Mouse (Mus musculus): ENCODE results near the gene Trim47. TPM values are rescaled to one million over a fixed set of nuclear protein-coding genes. Genes with fewer than 3 reads are reported as not detected.
"Not testable (repeated sequence)": the region's sequence is repeated elsewhere in the genome, so short reads cannot be mapped to it uniquely, and the experiment has no call there.

Trim47 gene
- total RNA-seq, 1 experiment from 2014 or later = 21.3 TPM

- no peak for ATAC-seq (replicated peaks in 1 of 2; ENCODE audit: insufficient read depth in 1 of 2, low FRiP score in 2 of 2, low TSS enrichment in 1 of 2, low read depth in 1 of 2, poor library complexity in 2 of 2, severe bottlenecking in 2 of 2)
Measured at GRCm38 (mm10) chr11:116143468-116143867, 16.5 kb upstream of the Trim47 start.

GRCm38 (mm10) chr11:116142211-116142991 lies 15.4 kb upstream of the Trim47 start:
- ATAC-seq (replicated peaks in 1 of 2; ENCODE audit: insufficient read depth in 1 of 2, low FRiP score in 2 of 2, low TSS enrichment in 1 of 2, low read depth in 1 of 2, poor library complexity in 2 of 2, severe bottlenecking in 2 of 2) = no peak

GRCm38 (mm10) chr11:116138468-116139138 lies 11.6 kb upstream of the Trim47 start, which contains the start of gene Mrpl38:
Mrpl38 (minus strand) TSS chr11:116138868.
- peak; percentile 90 to 96 for ATAC-seq (replicated peaks in 1 of 2; ENCODE audit: insufficient read depth in 1 of 2, low FRiP score in 2 of 2, low TSS enrichment in 1 of 2, low read depth in 1 of 2, poor library complexity in 2 of 2, severe bottlenecking in 2 of 2)

GRCm38 (mm10) chr11:116138096-116138467 lies 11.1 kb upstream of the Trim47 start:
- no peak for ATAC-seq (replicated peaks in 1 of 2; ENCODE audit: insufficient read depth in 1 of 2, low FRiP score in 2 of 2, low TSS enrichment in 1 of 2, low read depth in 1 of 2, poor library complexity in 2 of 2, severe bottlenecking in 2 of 2)

GRCm38 (mm10) chr11:116134171-116134570 lies 7.2 kb upstream of the Trim47 start:
- ATAC-seq (replicated peaks in 1 of 2; ENCODE audit: insufficient read depth in 1 of 2, low FRiP score in 2 of 2, low TSS enrichment in 1 of 2, low read depth in 1 of 2, poor library complexity in 2 of 2, severe bottlenecking in 2 of 2) = no peak

- ATAC-seq (replicated peaks in 1 of 2; ENCODE audit: insufficient read depth in 1 of 2, low FRiP score in 2 of 2, low TSS enrichment in 1 of 2, low read depth in 1 of 2, poor library complexity in 2 of 2, severe bottlenecking in 2 of 2) = no peak
Measured at GRCm38 (mm10) chr11:116133497-116133896, 6.5 kb upstream of the Trim47 start.

GRCm38 (mm10) chr11:116132366-116133333 lies 5.6 kb upstream of the Trim47 start:
- ATAC-seq (replicated peaks in 1 of 2; ENCODE audit: insufficient read depth in 1 of 2, low FRiP score in 2 of 2, low TSS enrichment in 1 of 2, low read depth in 1 of 2, poor library complexity in 2 of 2, severe bottlenecking in 2 of 2) = no peak

GRCm38 (mm10) chr11:116131349-116132170 lies 4.5 kb upstream of the Trim47 start:
- ATAC-seq (replicated peaks in 1 of 2; ENCODE audit: insufficient read depth in 1 of 2, low FRiP score in 2 of 2, low TSS enrichment in 1 of 2, low read depth in 1 of 2, poor library complexity in 2 of 2, severe bottlenecking in 2 of 2) = no peak

GRCm38 (mm10) chr11:116130488-116131205 lies 3.6 kb upstream of the Trim47 start, which contains the start of gene Trim65:
Trim65 (minus strand) TSS chr11:116131128.
- peak; percentile 63 to 69 for ATAC-seq (replicated peaks in 1 of 2; ENCODE audit: insufficient read depth in 1 of 2, low FRiP score in 2 of 2, low TSS enrichment in 1 of 2, low read depth in 1 of 2, poor library complexity in 2 of 2, severe bottlenecking in 2 of 2)

GRCm38 (mm10) chr11:116129993-116130487 lies 3.0 kb upstream of the Trim47 start:
- peak; percentile 34 to 57; a peak in 3 of 4 replicates for ATAC-seq (replicated peaks in 1 of 2; ENCODE audit: insufficient read depth in 1 of 2, low FRiP score in 2 of 2, low TSS enrichment in 1 of 2, low read depth in 1 of 2, poor library complexity in 2 of 2, severe bottlenecking in 2 of 2)

- no peak for ATAC-seq (replicated peaks in 1 of 2; ENCODE audit: insufficient read depth in 1 of 2, low FRiP score in 2 of 2, low TSS enrichment in 1 of 2, low read depth in 1 of 2, poor library complexity in 2 of 2, severe bottlenecking in 2 of 2)
Measured at GRCm38 (mm10) chr11:116129091-116129790, 2.2 kb upstream of the Trim47 start.

GRCm38 (mm10) chr11:116127986-116128385 lies 976 bp upstream of the Trim47 start:
- no peak for ATAC-seq (replicated peaks in 1 of 2; ENCODE audit: insufficient read depth in 1 of 2, low FRiP score in 2 of 2, low TSS enrichment in 1 of 2, low read depth in 1 of 2, poor library complexity in 2 of 2, severe bottlenecking in 2 of 2)

- no peak for ATAC-seq (replicated peaks in 1 of 2; ENCODE audit: insufficient read depth in 1 of 2, low FRiP score in 2 of 2, low TSS enrichment in 1 of 2, low read depth in 1 of 2, poor library complexity in 2 of 2, severe bottlenecking in 2 of 2)
Measured at GRCm38 (mm10) chr11:116126261-116126660, 749 bp downstream of the Trim47 start.

GRCm38 (mm10) chr11:116121731-116122245 lies 5.2 kb downstream of the Trim47 start:
- ATAC-seq (replicated peaks in 1 of 2; ENCODE audit: insufficient read depth in 1 of 2, low FRiP score in 2 of 2, low TSS enrichment in 1 of 2, low read depth in 1 of 2, poor library complexity in 2 of 2, severe bottlenecking in 2 of 2) = not testable (repeated sequence)

GRCm38 (mm10) chr11:116117819-116118218 lies 9.2 kb downstream of the Trim47 start:
- ATAC-seq (replicated peaks in 1 of 2; ENCODE audit: insufficient read depth in 1 of 2, low FRiP score in 2 of 2, low TSS enrichment in 1 of 2, low read depth in 1 of 2, poor library complexity in 2 of 2, severe bottlenecking in 2 of 2) = no peak

Measured in hematopoietic stem cell, adult 5-6 weeks (primary cell).